Mouse (Mus musculus) frontal cortex, postnatal 36 days (tissue): ENCODE measurements around the gene Asb10.

Experiments used
- DNase-seq, 2 experiments: peaks; one replicate each; pipeline ENCODE4 v3.0.0; 2022; ENCODE audit warnings: low spot score in 2 of 2

Asb10 gene

GRCm38 (mm10) chr5:24536511-24536910 lies 4.3 kb downstream of the Asb10 start:
- no peak for DNase-seq

- DNase-seq, result no peak
Measured at GRCm38 (mm10) chr5:24535731-24536130, 5.0 kb downstream of the Asb10 start.

GRCm38 (mm10) chr5:24534292-24534691 lies 6.5 kb downstream of the Asb10 start:
- no peak for DNase-seq

GRCm38 (mm10) chr5:24533391-24533790 lies 7.4 kb downstream of the Asb10 start:
- DNase-seq, result no peak

GRCm38 (mm10) chr5:24530042-24530689 lies 10.6 kb downstream of the Asb10 start:
- peak; percentile 94 for DNase-seq

- DNase-seq, result no peak
Measured at GRCm38 (mm10) chr5:24527780-24528179, 13.0 kb downstream of the Asb10 start.

- no peak for DNase-seq
Measured at GRCm38 (mm10) chr5:24526889-24527230, 13.9 kb downstream of the Asb10 start, which contains the start of gene Gbx1. Gene Gbx1, minus strand, starts transcription at chr5:24527202.

- DNase-seq, result no peak
Measured at GRCm38 (mm10) chr5:24526190-24526888, 14.4 kb downstream of the Asb10 start.

- DNase-seq, result no peak
Measured at GRCm38 (mm10) chr5:24525360-24526189, 15.2 kb downstream of the Asb10 start.

- DNase-seq, result no peak
Measured at GRCm38 (mm10) chr5:24524522-24524921, 16.3 kb downstream of the Asb10 start.

GRCm38 (mm10) chr5:24523806-24524205 lies 17.0 kb downstream of the Asb10 start:
- no peak for DNase-seq

GRCm38 (mm10) chr5:24521366-24521765 lies 19.4 kb downstream of the Asb10 start:
- no peak for DNase-seq

GRCm38 (mm10) chr5:24512271-24512670 lies 28.5 kb downstream of the Asb10 start:
- DNase-seq, result no peak

- DNase-seq, result no peak
Measured at GRCm38 (mm10) chr5:24510635-24511034, 30.1 kb downstream of the Asb10 start.

- no peak for DNase-seq
Measured at GRCm38 (mm10) chr5:24508406-24508805, 32.4 kb downstream of the Asb10 start.

GRCm38 (mm10) chr5:24505513-24505912 lies 35.3 kb downstream of the Asb10 start:
- no peak for DNase-seq

- no peak for DNase-seq
Measured at GRCm38 (mm10) chr5:24502786-24503185, 38.0 kb downstream of the Asb10 start.

- DNase-seq, result no peak
Measured at GRCm38 (mm10) chr5:24500851-24501250, 39.9 kb downstream of the Asb10 start.

- no peak for DNase-seq
Measured at GRCm38 (mm10) chr5:24499113-24499512, 41.7 kb downstream of the Asb10 start.

- no peak for DNase-seq
Measured at GRCm38 (mm10) chr5:24497526-24497925, 43.3 kb downstream of the Asb10 start.

- DNase-seq, result no peak
Measured at GRCm38 (mm10) chr5:24496756-24497155, 44.0 kb downstream of the Asb10 start.

- no peak for DNase-seq
Measured at GRCm38 (mm10) chr5:24495019-24495418, 45.8 kb downstream of the Asb10 start.
